Mouse (Mus musculus) CH12.LX (cell line): Measurements from ENCODE around the gene Pkd1l2.
A peak's percentile ranks its signal among the peaks of the same experiment; 100 is the strongest.

Experiments
- CTCF ChIP-seq, 2 experiments: IDR thresholded peaks in 1 of 2; conservative IDR thresholded peaks in 1 of 2; 2 replicates each; pipeline ENCODE4 v1.5.1; 2011 to 2012; ENCODE audit warnings: low read depth in 2 of 2, low read length in 2 of 2, improper control_type of control experiment in 1 of 2, inconsistent platforms in 1 of 2, mild to moderate bottlenecking in 1 of 2, moderate library complexity in 1 of 2
- E2F4 ChIP-seq: IDR thresholded peaks from 2 replicates; pipeline ENCODE4 v1.6.1; 2011; ENCODE audit warnings: low read depth, low read length, improper control_type of control experiment; ENCODE audit not compliant: insufficient replicate concordance
- ELF1 ChIP-seq: IDR thresholded peaks from 2 replicates; pipeline ENCODE4 v1.6.1; 2014; ENCODE audit warnings: low read depth, mild to moderate bottlenecking, inconsistent platforms, low read length, improper control_type of control experiment
- EP300 ChIP-seq: IDR thresholded peaks from 2 replicates; pipeline ENCODE4 v1.6.1; 2011; ENCODE audit warnings: low read length, improper control_type of control experiment
- MAFK ChIP-seq: IDR thresholded peaks from 2 replicates; pipeline ENCODE4 v1.6.1; 2011; ENCODE audit warnings: low read length, improper control_type of control experiment; ENCODE audit not compliant: insufficient replicate concordance
- MXI1 ChIP-seq: IDR thresholded peaks from 2 replicates; pipeline ENCODE4 v1.6.1; 2011; ENCODE audit warnings: mild to moderate bottlenecking, low read depth, low read length, improper control_type of control experiment
- MYC ChIP-seq: IDR thresholded peaks from 2 replicates; pipeline ENCODE4 v1.6.1; 2011; ENCODE audit warnings: low read depth, mild to moderate bottlenecking, improper control_type of control experiment, low read length
- POLR2A ChIP-seq: IDR thresholded peaks from 2 replicates; pipeline ENCODE4 v1.6.1; 2011; ENCODE audit warnings: low read depth, mild to moderate bottlenecking, improper control_type of control experiment, low read length
- POLR2AphosphoS2 ChIP-seq: IDR thresholded peaks from 2 replicates; pipeline ENCODE4 v1.6.1; 2011; ENCODE audit warnings: low read depth, low read length, improper control_type of control experiment
- RAD21 ChIP-seq: IDR thresholded peaks from 2 replicates; pipeline ENCODE4 v1.6.1; 2011; ENCODE audit warnings: low read depth, mild to moderate bottlenecking, low read length, improper control_type of control experiment, moderate library complexity
- SIN3A ChIP-seq: IDR thresholded peaks from 2 replicates; pipeline ENCODE4 v1.6.1; 2012; ENCODE audit warnings: low read length, improper control_type of control experiment, inconsistent platforms
- ZC3H11A ChIP-seq: IDR thresholded peaks from 2 replicates; pipeline ENCODE4 v1.6.1; 2012; ENCODE audit warnings: low read depth, mild to moderate bottlenecking, inconsistent platforms, low read length, improper control_type of control experiment

DNA sequence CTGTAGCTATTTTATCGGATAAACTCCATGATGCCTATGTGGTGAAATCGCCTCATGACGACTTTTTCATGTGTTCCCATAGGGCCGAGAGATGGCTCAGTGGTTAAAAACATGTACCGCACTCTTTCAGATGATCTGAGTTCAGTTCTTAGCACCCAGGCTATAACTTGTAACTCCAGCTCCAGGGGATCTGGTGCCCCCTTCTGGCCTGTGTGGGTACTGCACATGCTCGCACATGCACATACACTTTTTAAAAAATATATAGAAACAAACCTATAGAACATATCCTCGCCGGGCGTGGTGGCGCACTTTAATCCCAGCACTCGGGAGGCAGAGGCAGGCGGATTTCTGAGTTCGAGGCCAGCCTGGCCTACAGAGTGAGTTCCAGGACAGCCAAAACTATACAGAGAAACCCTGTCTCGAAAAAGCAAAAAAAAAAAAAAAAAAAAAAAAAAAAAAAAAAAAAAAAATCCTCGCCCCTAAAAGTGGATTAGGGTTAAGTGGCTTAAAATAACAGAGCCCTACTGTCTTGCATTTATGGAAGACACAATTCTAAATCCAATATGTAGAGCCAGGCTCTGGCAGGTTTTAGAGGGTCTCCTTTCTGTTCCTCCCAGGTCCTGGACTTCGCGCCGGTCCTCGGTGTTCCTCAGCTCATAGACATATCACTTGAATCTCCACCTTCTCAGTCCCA lies 26.9 kb upstream of the Pkd1l2 start:
- TF ChIP-seq EP300 = no peak
- no peak for TF ChIP-seq SIN3A
- no peak for TF ChIP-seq MYC
- TF ChIP-seq ZC3H11A = no peak
- TF ChIP-seq POLR2AphosphoS2 = no peak
- no peak for TF ChIP-seq E2F4
- no peak for TF ChIP-seq ELF1
- TF ChIP-seq MXI1 = no peak
- TF ChIP-seq CTCF (conservative IDR thresholded peaks at IDR 0.05 in 1 of 2, IDR thresholded peaks at IDR 0.05 in 1 of 2; ENCODE audit: low read depth in 2 of 2, low read length in 2 of 2) = peak; percentile 18 to 43; a peak in 3 of 4 replicates
- TF ChIP-seq MAFK = no peak
- TF ChIP-seq POLR2A = no peak
- no peak for TF ChIP-seq RAD21
